Mouse (Mus musculus): ENCODE measurements around the gene Spock1. TPM values are rescaled to one million over a fixed set of nuclear protein-coding genes. Genes with fewer than 3 reads are reported as not detected.

Spock1 gene
- total and polyA plus RNA-seq, 3 experiments = not detected

DNA sequence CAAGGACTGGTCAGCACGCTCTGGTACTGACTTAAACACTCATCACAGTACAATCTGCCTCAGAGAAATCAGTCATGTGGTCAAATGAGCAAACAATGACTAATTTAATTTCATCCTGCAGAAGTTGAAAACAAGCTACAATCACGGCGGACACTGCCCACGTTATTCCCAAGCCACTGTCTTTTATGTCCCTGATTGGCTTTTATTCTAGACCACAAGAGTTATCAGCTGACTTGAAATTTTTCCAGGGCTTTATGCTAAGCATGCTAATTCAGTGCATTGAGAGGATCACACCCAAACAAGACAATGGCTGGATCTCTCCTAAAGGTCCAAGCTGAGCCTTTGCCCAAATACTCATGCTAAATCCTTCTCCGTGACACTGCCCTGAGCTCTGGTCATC, 31.2 kb downstream of the Spock1 start:
- DNase-seq (ENCODE audit: extremely low read depth) = no peak
- no peaks in the 10 kb centered on the region for H3K79me2 ChIP-seq (replicated peaks; ENCODE audit: control insufficient read depth, extremely low read depth, insufficient read depth, poor library complexity, severe bottlenecking)
- H3K27me3 ChIP-seq (replicated peaks) = no peaks in the 10 kb centered on the region
- H3K4me2 ChIP-seq (ENCODE audit: insufficient read depth, low read depth, poor library complexity, severe bottlenecking) = no peak overlapping the region
- in situ Hi-C loops (cut with MboI; ENCODE audit: low pct_ligation_motif_present, low pct_unique_long_range_greater_than_20kb, low sequenced_read_pairs) = no loop called here
- dilution Hi-C loops (cut with MboI; ENCODE audit: extremely low pct_ligation_motif_present, extremely low pct_unique_long_range_greater_than_20kb, low sequenced_read_pairs) = no loop called here
- H3K4me1 ChIP-seq (ENCODE audit: control insufficient read depth in 1 of 2, insufficient read depth in 2 of 2) = no peaks in the 10 kb centered on the region
- H3K9ac ChIP-seq (ENCODE audit: insufficient read depth, low read depth) = no peak overlapping the region
- no peak overlapping the region for H3K27ac ChIP-seq (ENCODE audit: insufficient read depth, low read depth)
- no peak overlapping the region for H3K4me3 ChIP-seq (replicated peaks in 1 of 3; ENCODE audit: low read depth in 2 of 3, low read length in 2 of 3, poor library complexity in 1 of 3)
- TF ChIP-seq POLR2A (IDR thresholded peaks at IDR 0.05; ENCODE audit: low read depth, low read length) = no peak
- TF ChIP-seq JUND (conservative IDR thresholded peaks at IDR 0.05; ENCODE audit: low read depth, low read length) = no peak
- no peak for TF ChIP-seq EP300 (IDR thresholded peaks at IDR 0.05; ENCODE audit: low read length)
- no peak for TF ChIP-seq SMC3 (IDR thresholded peaks at IDR 0.05; ENCODE audit: low read depth, low read length)
- no peak for TF ChIP-seq MAZ (IDR thresholded peaks at IDR 0.05; ENCODE audit: low read depth, low read length)
- TF ChIP-seq PAX5 (IDR thresholded peaks at IDR 0.05; ENCODE audit: low read length) = no peak
- TF ChIP-seq SIN3A (IDR thresholded peaks at IDR 0.05; ENCODE audit: low read length) = no peak
- TF ChIP-seq ZMIZ1 (IDR thresholded peaks at IDR 0.05; ENCODE audit: low read depth, low read length) = no peak
- peaks cover 85% of the 10 kb centered on the region for H3K9me3 ChIP-seq (replicated peaks; ENCODE audit: low read length)
- H3K36me3 ChIP-seq (replicated peaks in 1 of 2; ENCODE audit: control insufficient read depth in 1 of 2, insufficient read depth in 1 of 2, low read length in 1 of 2) = no peaks in the 10 kb centered on the region

GRCm38 (mm10) chr13:57870058-57870457, 38.1 kb downstream of the Spock1 start:
- no peak overlapping the region for H3K9ac ChIP-seq (ENCODE audit: insufficient read depth, low read depth)
- peaks cover 80% of the 10 kb centered on the region for H3K9me3 ChIP-seq (replicated peaks; ENCODE audit: low read length)
- dilution Hi-C loops (cut with MboI; ENCODE audit: extremely low pct_ligation_motif_present, extremely low pct_unique_long_range_greater_than_20kb, low sequenced_read_pairs) (no loop called here), in situ Hi-C loops (cut with MboI; ENCODE audit: low pct_ligation_motif_present, low pct_unique_long_range_greater_than_20kb, low sequenced_read_pairs) (no loop called here)
- no peak overlapping the region for H3K4me3 ChIP-seq (replicated peaks in 1 of 3; ENCODE audit: low read depth in 2 of 3, low read length in 2 of 3, poor library complexity in 1 of 3)
- H3K79me2 ChIP-seq (replicated peaks; ENCODE audit: control insufficient read depth, extremely low read depth, insufficient read depth, poor library complexity, severe bottlenecking) = no peaks in the 10 kb centered on the region
- H3K4me1 ChIP-seq (ENCODE audit: control insufficient read depth in 1 of 2, insufficient read depth in 2 of 2) = no peaks in the 10 kb centered on the region
- H3K4me2 ChIP-seq (ENCODE audit: insufficient read depth, low read depth, poor library complexity, severe bottlenecking) = no peak overlapping the region
- no peak for DNase-seq (ENCODE audit: extremely low read depth)
- no peaks in the 10 kb centered on the region for H3K27me3 ChIP-seq (replicated peaks)
- no peak overlapping the region for H3K27ac ChIP-seq (ENCODE audit: insufficient read depth, low read depth)
- no peaks in the 10 kb centered on the region for H3K36me3 ChIP-seq (replicated peaks in 1 of 2; ENCODE audit: control insufficient read depth in 1 of 2, insufficient read depth in 1 of 2, low read length in 1 of 2)
- TF ChIP-seq POLR2A (IDR thresholded peaks at IDR 0.05; ENCODE audit: low read depth, low read length) = no peak
- no peak for TF ChIP-seq CHD2 (IDR thresholded peaks at IDR 0.05; ENCODE audit: low read length)
- no peak for TF ChIP-seq CTCF (conservative IDR thresholded peaks at IDR 0.05 in 1 of 2, IDR thresholded peaks at IDR 0.05 in 1 of 2; ENCODE audit: low read depth in 2 of 2, low read length in 2 of 2)
- TF ChIP-seq HCFC1 (IDR thresholded peaks at IDR 0.05; ENCODE audit: low read depth, low read length) = no peak
- no peak for TF ChIP-seq ELF1 (IDR thresholded peaks at IDR 0.05; ENCODE audit: low read depth, low read length)
- no peak for TF ChIP-seq IRF4 (IDR thresholded peaks at IDR 0.05; ENCODE audit: low read depth, low read length)
- TF ChIP-seq KAT2A (IDR thresholded peaks at IDR 0.05; ENCODE audit: insufficient replicate concordance, low read length) = no peak
- no peak for TF ChIP-seq MAX (IDR thresholded peaks at IDR 0.05; ENCODE audit: low read length)
- no peak for TF ChIP-seq JUN (IDR thresholded peaks at IDR 0.05; ENCODE audit: insufficient read depth, low read depth, low read length)
- TF ChIP-seq MAZ (IDR thresholded peaks at IDR 0.05; ENCODE audit: low read depth, low read length) = no peak
- TF ChIP-seq USF1 (IDR thresholded peaks at IDR 0.05; ENCODE audit: low read depth, low read length) = no peak
- TF ChIP-seq MYC (IDR thresholded peaks at IDR 0.05; ENCODE audit: low read depth, low read length) = no peak
- TF ChIP-seq NELFE (IDR thresholded peaks at IDR 0.05; ENCODE audit: low read depth, low read length) = no peak
- no peak for TF ChIP-seq ZC3H11A (IDR thresholded peaks at IDR 0.05; ENCODE audit: low read depth, low read length)
- no peak for TF ChIP-seq ETS1 (conservative IDR thresholded peaks at IDR 0.05; ENCODE audit: low read depth, low read length)
- no peak for TF ChIP-seq MEF2A (IDR thresholded peaks at IDR 0.05; ENCODE audit: borderline replicate concordance, low read depth, low read length)
- TF ChIP-seq UBTF (IDR thresholded peaks at IDR 0.05; ENCODE audit: low read depth, low read length) = no peak
